Mouse (Mus musculus) heart, postnatal 0 days (tissue): ENCODE results near the gene Srsf2. TPM values are rescaled to one million over a fixed set of nuclear protein-coding genes. Genes with fewer than 3 reads are reported as not detected.
A peak's percentile ranks its signal among the peaks of the same experiment; 100 is the strongest.

Source experiments
- ATAC-seq: fragments of 200-750 bp; cut with Nextera tagmentation; 2 replicates; pipeline ENCODE4 v1.8.0; 2017; ENCODE audit warnings: low read depth, moderate number of reproducible peaks, moderate library complexity; ENCODE audit not compliant: insufficient read depth
- DNase-seq: peaks from one replicate; pipeline ENCODE4 v3.0.0-alpha.2; 2016; ENCODE audit warnings: low spot score
- H3K27ac ChIP-seq: fragments of 300-500 bp; sonication (generic); 2 replicates; pipeline ENCODE4 v1.5.1; 2014; ENCODE audit warnings: low read depth, mild to moderate bottlenecking
- H3K27me3 ChIP-seq: fragments of 300-500 bp; sonication (generic); 2 replicates; pipeline ENCODE4 v1.6.1; 2014; ENCODE audit warnings: low read length, mixed read lengths; ENCODE audit not compliant: control insufficient read depth, insufficient read depth
- H3K36me3 ChIP-seq: fragments of 300-500 bp; sonication (generic); replicated peaks from 2 replicates; pipeline ENCODE4 v1.6.1; 2014; ENCODE audit warnings: low read length, mixed read lengths; ENCODE audit not compliant: control insufficient read depth, insufficient read depth
- H3K4me1 ChIP-seq: fragments of 300-500 bp; sonication (generic); 2 replicates; pipeline ENCODE4 v1.6.1; 2014; ENCODE audit warnings: antibody characterized with exemption; ENCODE audit not compliant: control insufficient read depth, insufficient read depth
- H3K4me2 ChIP-seq: fragments of 300-500 bp; sonication (generic); 2 replicates; pipeline ENCODE4 v1.6.1; 2014; ENCODE audit warnings: low read depth, mild to moderate bottlenecking, low read length, moderate library complexity
- H3K4me3 ChIP-seq: fragments of 300-500 bp; sonication (generic); 2 replicates; pipeline ENCODE4 v1.5.1; 2014; ENCODE audit warnings: low read depth, low read length
- H3K9ac ChIP-seq: fragments of 300-500 bp; sonication (generic); replicated peaks from 2 replicates; pipeline ENCODE4 v1.6.1; 2014; ENCODE audit warnings: low read depth, low read length, mixed read lengths
- H3K9me3 ChIP-seq: fragments of 300-500 bp; sonication (generic); replicated peaks from 2 replicates; pipeline ENCODE4 v1.6.1; 2016; ENCODE audit warnings: low read length; ENCODE audit not compliant: control insufficient read depth
- CTCF ChIP-seq: IDR thresholded peaks from 2 replicates; pipeline ENCODE4 v1.5.1; 2016; ENCODE audit warnings: antibody characterized with exemption, control low read depth, low read depth
- EP300 ChIP-seq: IDR thresholded peaks from 2 replicates; pipeline ENCODE4 v1.6.1; 2016; ENCODE audit warnings: antibody characterized with exemption, low read depth
- WGBS: fragments of 180-500 bp; shearing (Covaris S2); extraction: QIAGEN DNeasy Blood & Tissue Kit; methylation state at CpG from one replicate; pipeline ENCODE4 v1.1.7; 2014; 5-methylcytosine and 5-hydroxymethylcytosine counted together
- polyA plus RNA-seq: library from polyadenylated mRNA; unstranded; fragments of >200 nt; fragmentation: Nextera tagmentation; extraction: Ambion mirVana; gene quantifications from 2 replicates; pipeline ENCODE4 v1.2.1, GENCODE M21; 2015
- total RNA-seq: library from RNA; depleted of rRNA; stranded (reverse); fragments of >200 nt; gene quantifications from 2 replicates; pipeline ENCODE4 v1.2.3, GENCODE M21; 2014; ENCODE audit warnings: low replicate concordance

The Srsf2 gene
- total and polyA plus RNA-seq, 2 experiments from 2014 or later: 157 to 359 TPM

DNA sequence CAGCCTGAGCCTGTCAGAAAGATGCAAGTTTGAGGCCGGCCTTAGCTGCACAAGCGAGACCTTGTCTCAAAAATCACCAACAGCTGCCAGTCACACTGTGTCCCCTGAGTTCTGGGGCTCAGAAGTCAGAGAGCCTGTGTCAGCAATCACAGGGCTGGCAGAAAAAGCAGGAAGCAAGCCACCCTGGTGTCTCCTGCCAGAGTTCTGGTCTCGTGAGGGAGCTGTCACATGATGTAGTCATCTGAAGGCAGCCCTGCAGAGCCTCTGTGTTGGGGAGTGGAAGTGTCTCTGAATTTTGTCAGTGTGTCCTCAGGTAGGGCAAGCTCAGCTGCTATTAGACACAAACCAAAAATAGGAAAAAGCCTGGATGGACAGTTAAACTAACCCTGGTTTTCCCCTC lies 15.2 kb upstream of the Srsf2 start:
- DNase-seq (peak; percentile 81), ATAC-seq (peak; percentile 77)
- H3K9ac ChIP-seq: no peak overlapping the region
- H3K36me3 ChIP-seq: peaks cover 64% of the 10 kb centered on the region
- peaks cover 13% of the 10 kb centered on the region; the same call in 1 of the 2 replicates for H3K4me1 ChIP-seq
- TF ChIP-seq EP300 (peak; percentile 72), CTCF (no peak)
- WGBS: 34% methylated on average over 3 of the region's 3 CpGs
- peak overlapping the region; percentile 52 for H3K27ac ChIP-seq
- no peak overlapping the region for H3K4me3 ChIP-seq
- no peaks in the 10 kb centered on the region for H3K9me3 ChIP-seq
- no peaks in the 10 kb centered on the region for H3K27me3 ChIP-seq
- no peak overlapping the region for H3K4me2 ChIP-seq

DNA sequence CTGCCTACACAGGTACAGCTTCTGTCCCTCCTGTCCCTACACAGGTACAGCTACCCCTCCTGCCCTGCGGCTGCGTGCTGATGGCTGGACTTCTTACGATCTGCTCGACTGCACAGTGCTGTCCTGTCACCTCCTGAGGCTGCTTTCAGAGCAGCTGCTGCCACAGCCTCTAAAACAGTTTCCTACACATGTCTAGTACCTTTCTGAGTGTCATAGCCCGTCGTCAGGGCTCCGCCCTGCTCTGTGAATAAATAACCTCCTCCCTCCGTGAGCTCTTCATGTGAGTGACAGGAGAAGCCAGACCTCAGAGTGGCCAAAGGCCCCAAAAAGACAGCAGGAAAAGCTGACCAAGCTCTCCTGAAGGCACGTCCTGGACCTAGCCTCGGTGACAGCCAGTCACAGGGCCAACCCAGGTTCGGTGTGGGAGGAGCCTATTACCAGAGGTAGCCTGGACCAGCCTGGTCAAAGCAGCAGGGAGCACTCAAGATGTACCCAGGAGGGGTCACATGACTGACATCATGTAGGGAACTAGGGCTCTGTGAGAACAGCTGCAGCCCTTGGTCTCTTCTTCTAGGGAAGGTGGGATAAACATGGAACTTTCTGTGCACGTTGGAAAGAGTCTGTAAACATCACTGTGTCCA lies 13.2 kb upstream of the Srsf2 start:
- no peak overlapping the region for H3K4me2 ChIP-seq
- ATAC-seq (no peak), DNase-seq (peak; percentile 3)
- no peak overlapping the region for H3K9ac ChIP-seq
- no peaks in the 10 kb centered on the region for H3K27me3 ChIP-seq
- H3K4me1 ChIP-seq: peaks cover 13% of the 10 kb centered on the region; the same call in 1 of the 2 replicates
- TF ChIP-seq EP300: no peak
- no peak for TF ChIP-seq CTCF
- H3K9me3 ChIP-seq: no peaks in the 10 kb centered on the region
- 73% methylated on average over 12 of the region's 12 CpGs for WGBS
- peaks cover 67% of the 10 kb centered on the region for H3K36me3 ChIP-seq
- no peak overlapping the region for H3K4me3 ChIP-seq
- no peak overlapping the region for H3K27ac ChIP-seq

DNA sequence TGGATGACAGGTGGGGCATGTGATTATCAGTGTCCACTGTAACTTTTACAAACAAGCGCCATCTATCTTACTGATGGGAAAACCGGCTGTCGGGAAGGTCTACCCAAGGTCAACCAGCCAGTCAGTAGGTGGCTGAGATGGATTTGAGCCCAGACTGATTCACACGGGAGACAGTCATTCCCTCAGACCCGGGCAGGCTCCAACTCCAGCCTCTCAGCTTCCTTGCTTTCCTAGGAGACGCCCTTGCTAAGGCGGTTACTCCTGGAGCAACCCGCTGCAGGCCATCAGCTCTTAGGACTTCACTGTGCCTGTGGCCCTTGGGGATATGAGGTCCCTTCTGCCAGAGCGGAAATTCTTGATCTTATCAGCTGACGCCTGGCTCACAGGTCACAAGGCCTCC lies 11.6 kb upstream of the Srsf2 start:
- Histone ChIP-seq H3K4me3 (no peak overlapping the region), H3K27me3 (no peaks in the 10 kb centered on the region), H3K9ac (no peak overlapping the region), H3K27ac (peak overlapping the region; percentile 83), H3K36me3 (peaks cover 75% of the 10 kb centered on the region), H3K9me3 (no peaks in the 10 kb centered on the region), H3K4me2 (no peak overlapping the region), H3K4me1 (peaks cover 13% of the 10 kb centered on the region; the same call in 1 of the 2 replicates)
- TF ChIP-seq EP300: no peak
- TF ChIP-seq CTCF: peak; percentile 17; the same call in 1 of the 2 replicates
- ATAC-seq (peak; percentile 67), DNase-seq (peak; percentile 65)
- 17% methylated on average over 10 of the region's 10 CpGs for WGBS

DNA sequence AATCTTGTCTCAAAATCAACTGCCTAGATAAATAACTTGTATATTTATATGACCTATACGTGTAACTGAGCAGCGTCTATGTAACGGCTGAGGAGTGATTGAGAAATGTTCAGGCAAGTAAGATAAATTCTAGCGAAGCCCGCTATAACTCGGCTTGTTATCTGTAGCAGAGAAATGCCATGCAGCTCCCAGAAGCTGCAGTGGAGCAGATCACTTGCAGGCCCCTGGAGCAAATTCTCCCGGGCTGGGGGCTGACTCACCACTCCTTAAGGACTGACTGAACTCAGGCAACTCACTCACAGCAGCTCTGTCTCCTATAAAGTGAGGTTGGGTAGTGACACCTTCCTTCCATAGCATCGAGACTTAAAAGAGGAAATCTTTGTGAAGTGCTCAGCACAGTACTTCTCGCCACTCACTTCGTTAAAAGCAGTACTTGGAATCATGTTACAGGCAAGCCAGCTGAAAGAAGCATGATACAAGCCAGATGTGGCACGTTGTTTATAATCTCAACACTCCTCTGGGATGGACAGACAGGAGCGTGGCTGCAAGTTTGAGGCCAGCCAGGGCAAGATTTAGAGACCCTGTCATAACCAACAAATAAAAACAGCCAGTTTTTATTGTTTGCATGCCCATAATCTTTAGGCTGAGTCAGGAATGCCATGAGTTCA lies 4.4 kb upstream of the Srsf2 start:
- TF ChIP-seq CTCF (no peak), EP300 (no peak)
- H3K27ac ChIP-seq: no peak overlapping the region
- ATAC-seq (no peak), DNase-seq (no peak)
- H3K27me3 ChIP-seq: no peaks in the 10 kb centered on the region
- H3K36me3 ChIP-seq: peaks cover 48% of the 10 kb centered on the region
- H3K9me3 ChIP-seq: no peaks in the 10 kb centered on the region
- 31% methylated on average over 12 of the region's 12 CpGs for WGBS
- H3K9ac ChIP-seq: no peak overlapping the region
- H3K4me1 ChIP-seq: peaks cover 9% of the 10 kb centered on the region; the same call in 1 of the 2 replicates
- no peak overlapping the region for H3K4me3 ChIP-seq
- H3K4me2 ChIP-seq: no peak overlapping the region

DNA sequence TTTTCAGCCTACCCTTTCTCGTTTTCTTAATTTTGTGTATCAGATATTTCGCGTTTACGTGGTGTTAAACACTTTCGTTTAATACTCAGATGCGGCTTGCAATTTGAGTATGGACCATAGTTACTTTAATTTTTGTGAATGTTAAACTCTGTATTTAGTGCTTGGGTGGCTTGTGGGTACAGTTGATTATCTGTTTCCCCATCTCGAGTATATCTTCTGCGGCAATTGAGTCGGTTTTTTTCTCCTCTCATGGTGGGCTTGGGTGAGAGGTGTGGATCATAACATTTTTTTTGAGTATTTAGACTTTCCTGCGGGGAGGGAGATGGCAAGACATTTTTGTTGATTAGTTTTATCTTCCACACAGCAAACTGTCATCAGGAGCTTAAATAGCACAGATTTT lies 1.4 kb upstream of the Srsf2 start:
- TF ChIP-seq CTCF (no peak), EP300 (no peak)
- peak overlapping the region; percentile 99 for H3K27ac ChIP-seq
- H3K4me1 ChIP-seq: peaks cover 12% of the 10 kb centered on the region; the same call in 1 of the 2 replicates
- ATAC-seq (no peak), DNase-seq (no peak)
- H3K4me3 ChIP-seq: peak overlapping the region; percentile 95
- peaks cover 39% of the 10 kb centered on the region for H3K36me3 ChIP-seq
- 17% methylated on average over 10 of the region's 10 CpGs for WGBS
- peak overlapping the region; percentile 99 for H3K9ac ChIP-seq
- H3K4me2 ChIP-seq: peak overlapping the region; percentile 64
- H3K27me3 ChIP-seq: no peaks in the 10 kb centered on the region
- no peaks in the 10 kb centered on the region for H3K9me3 ChIP-seq
